Mouse (Mus musculus): Measurements from ENCODE around the gene H2-Ab1.

DNA sequence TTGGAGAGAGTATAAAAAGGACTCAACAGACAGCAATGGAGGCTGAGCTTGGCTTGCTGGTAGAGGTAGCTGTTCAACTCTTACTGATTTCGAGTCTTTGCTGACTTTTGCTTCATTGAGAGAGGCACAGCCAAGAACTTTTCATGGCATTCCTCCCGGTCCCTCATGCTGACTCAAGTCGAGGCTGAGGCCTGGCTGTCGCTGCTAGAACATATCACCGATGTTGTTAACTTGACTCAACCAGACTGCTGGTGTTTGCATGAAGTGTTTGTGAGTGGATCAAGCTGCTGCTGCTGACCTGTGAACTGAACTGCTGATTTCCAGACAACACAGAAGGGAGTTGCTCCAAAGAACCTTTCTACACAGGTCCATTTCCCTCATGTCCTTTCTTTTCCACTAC, 20.8 kb upstream of the H2-Ab1 start:
- TF ChIP-seq CEBPB (IDR thresholded peaks at IDR 0.05; ENCODE audit: insufficient read depth, poor library complexity, severe bottlenecking) (no peak), POLR2A (IDR thresholded peaks at IDR 0.05; ENCODE audit: insufficient read length, low read depth) (no peak), E2F4 (IDR thresholded peaks at IDR 0.05; ENCODE audit: insufficient read depth) (no peak), MYOD1 (IDR thresholded peaks at IDR 0.05; ENCODE audit: control insufficient read depth in 1 of 3, insufficient read length in 2 of 3, low read depth in 2 of 3) (no peak), USF1 (IDR thresholded peaks at IDR 0.05; ENCODE audit: low read depth) (no peak)

Measured in myocyte (in vitro differentiated cells).